Mouse (Mus musculus) cerebellum, postnatal 4 days (tissue): ENCODE measurements at regions not wholly inside any gene's neighbourhood (a gene's known extent, or its start where the extent isn't known, plus 50 kb on each side); places are given as distances from the start of the nearest gene placed in this dataset.

Source experiments
- DNase-seq, 2 experiments: peaks; one replicate each; pipeline ENCODE4 v3.0.0; 2022; ENCODE audit warnings: low spot score in 2 of 2, mixed read lengths in 1 of 2

GRCm38 (mm10) chr5:119739386-119739785 is 68.9 kb downstream of the Tbx3 start:
- DNase-seq, result no peak

GRCm38 (mm10) chr5:119741116-119741515 is 70.6 kb downstream of the Tbx3 start:
- peak in 1 of 2 experiments; percentile 53 for DNase-seq

- DNase-seq, result no peak
These were observed 73.3 kb downstream of the Tbx3 start for GRCm38 (mm10) chr5:119743733-119744132.

GRCm38 (mm10) chr5:119747038-119747437 is 76.6 kb downstream of the Tbx3 start:
- DNase-seq, result no peak

GRCm38 (mm10) chr5:119748667-119749066 is 78.2 kb downstream of the Tbx3 start:
- no peak for DNase-seq

- no peak for DNase-seq
These were observed 78.7 kb downstream of the Tbx3 start for GRCm38 (mm10) chr5:119749153-119749552.

GRCm38 (mm10) chr5:119755782-119756181 is 76.7 kb upstream of the Tbx5 start:
- DNase-seq, result no peak

GRCm38 (mm10) chr5:119758880-119759279 is 73.6 kb upstream of the Tbx5 start:
- no peak for DNase-seq

- DNase-seq, result no peak
These were observed 70.4 kb upstream of the Tbx5 start for GRCm38 (mm10) chr5:119762102-119762501.

GRCm38 (mm10) chr5:119763337-119763736 is 69.1 kb upstream of the Tbx5 start:
- DNase-seq, result no peak

GRCm38 (mm10) chr5:119766372-119766771 is 66.1 kb upstream of the Tbx5 start:
- DNase-seq, result no peak

GRCm38 (mm10) chr5:119770951-119771350 is 61.5 kb upstream of the Tbx5 start:
- no peak for DNase-seq

GRCm38 (mm10) chr5:119776106-119776887 is 56.2 kb upstream of the Tbx5 start:
- no peak for DNase-seq

- DNase-seq, result no peak
These were observed 54.6 kb upstream of the Tbx5 start for GRCm38 (mm10) chr5:119777836-119778235.

- no peak for DNase-seq
These were observed 51.1 kb upstream of the Tbx5 start for GRCm38 (mm10) chr5:119781375-119781774.
